Mouse (Mus musculus) activated CD4-positive, CD25-positive, alpha-beta regulatory T cell (primary cell): ENCODE results near the gene Atxn7l3b. TPM values are rescaled to one million over a fixed set of nuclear protein-coding genes. Genes with fewer than 3 reads are reported as not detected.

ENCODE experiments used
- polyA plus RNA-seq, 2 experiments: library from polyadenylated mRNA; unstranded; fragments of 100-300 nt; shearing (Covaris generic); gene quantifications; one replicate each; pipeline ENCODE4 v1.2.1; 2017

Gene Atxn7l3b
- polyA plus RNA-seq, result 10 to 100 TPM; 50.2 to 56.9 TPM

GRCm38 (mm10) chr10:112928452-112929221 is at the start of gene Atxn7l3b:
Gene Atxn7l3b (minus strand): TSS chr10:112929001.

